Mouse (Mus musculus): ENCODE data around the gene Sec24a. TPM values are rescaled to one million over a fixed set of nuclear protein-coding genes. Genes with fewer than 3 reads are reported as not detected.
A peak's percentile ranks its signal among the peaks of the same experiment; 100 is the strongest.

The Sec24a gene
- total and polyA plus RNA-seq, 2 experiments from 2014 or later, result 12.5 to 16.7 TPM

DNA sequence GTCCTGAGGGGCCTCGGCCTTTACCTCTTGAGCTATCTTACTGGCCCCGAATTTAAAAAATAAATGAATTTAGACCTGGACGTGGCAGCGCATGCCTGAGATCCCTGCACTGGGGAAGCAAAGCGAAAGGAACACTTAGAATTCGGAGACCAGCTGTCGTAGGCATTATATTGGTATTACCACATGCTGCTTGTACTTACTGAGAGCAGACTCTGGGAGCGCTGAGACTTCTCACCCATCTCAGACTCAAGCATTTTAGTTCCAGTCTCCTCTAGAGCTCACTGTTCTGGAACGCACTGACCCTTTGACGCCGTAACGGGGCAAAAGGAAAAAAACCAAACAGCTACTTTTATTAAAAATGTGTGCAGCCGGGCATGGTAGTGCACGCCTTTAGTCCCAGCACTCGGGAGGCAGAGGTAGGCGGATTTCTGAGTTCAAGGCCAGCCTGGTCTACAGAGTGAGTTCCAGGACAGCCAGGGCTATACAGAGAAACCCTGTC, 101.5 kb downstream of the Sec24a start:
- Histone ChIP-seq H3K27me3 (ENCODE audit: insufficient read depth, low read length) (no peaks in the 10 kb centered on the region), H3K36me3 (ENCODE audit: insufficient read depth, low read length) (no peaks in the 10 kb centered on the region), H3K4me1 (ENCODE audit: insufficient read depth, low read length) (no peaks in the 10 kb centered on the region), H3K27ac (ENCODE audit: low read depth, low read length) (no peak overlapping the region), H3K9ac (replicated peaks; ENCODE audit: low read length, poor library complexity, severe bottlenecking) (no peak overlapping the region), H3K9me3 (ENCODE audit: low read length) (no peaks in the 10 kb centered on the region), H3K4me2 (ENCODE audit: low read depth, low read length, poor library complexity, severe bottlenecking) (no peak overlapping the region), H3K4me3 (ENCODE audit: low read depth, low read length) (no peak overlapping the region)
- ATAC-seq (ENCODE audit: low FRiP score), result no peak
- 69% methylated on average over 16 of the region's 16 CpGs for WGBS
- DNase-seq (ENCODE audit: low spot score), result no peak
- TF ChIP-seq CTCF (IDR thresholded peaks at IDR 0.05), result no peak

DNA sequence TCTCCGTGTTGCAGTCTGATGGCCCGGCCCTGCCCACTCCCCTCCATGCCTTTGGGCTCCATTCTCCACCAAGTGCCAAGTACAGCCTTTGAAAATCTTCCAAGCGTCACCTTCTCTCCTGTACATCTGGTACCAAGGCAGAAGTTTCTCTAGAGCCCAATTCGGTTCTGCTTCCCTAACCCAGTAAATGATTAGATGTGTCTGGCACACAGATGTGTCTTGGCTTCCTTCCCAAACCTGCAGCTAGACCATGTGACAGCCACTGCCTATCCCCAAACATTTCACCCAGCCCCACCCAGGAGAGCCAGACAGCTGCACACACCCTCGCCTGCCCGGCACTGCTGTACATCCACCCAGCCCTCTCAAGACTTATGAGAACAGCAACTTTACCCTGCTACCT, 104.7 kb downstream of the Sec24a start:
- no peak overlapping the region for H3K27ac ChIP-seq (ENCODE audit: low read depth, low read length)
- no peak for TF ChIP-seq CTCF (IDR thresholded peaks at IDR 0.05)
- no peak for ATAC-seq (ENCODE audit: low FRiP score)
- peak; percentile 47 for DNase-seq (ENCODE audit: low spot score)
- H3K4me1 ChIP-seq (ENCODE audit: insufficient read depth, low read length), result no peaks in the 10 kb centered on the region
- no peaks in the 10 kb centered on the region for H3K27me3 ChIP-seq (ENCODE audit: insufficient read depth, low read length)
- no peak overlapping the region for H3K4me2 ChIP-seq (ENCODE audit: low read depth, low read length, poor library complexity, severe bottlenecking)
- H3K9ac ChIP-seq (replicated peaks; ENCODE audit: low read length, poor library complexity, severe bottlenecking), result no peak overlapping the region
- WGBS, result 71% methylated on average over 6 of the region's 6 CpGs
- no peaks in the 10 kb centered on the region for H3K36me3 ChIP-seq (ENCODE audit: insufficient read depth, low read length)
- no peak overlapping the region for H3K4me3 ChIP-seq (ENCODE audit: low read depth, low read length)
- H3K9me3 ChIP-seq (ENCODE audit: low read length), result no peaks in the 10 kb centered on the region

DNA sequence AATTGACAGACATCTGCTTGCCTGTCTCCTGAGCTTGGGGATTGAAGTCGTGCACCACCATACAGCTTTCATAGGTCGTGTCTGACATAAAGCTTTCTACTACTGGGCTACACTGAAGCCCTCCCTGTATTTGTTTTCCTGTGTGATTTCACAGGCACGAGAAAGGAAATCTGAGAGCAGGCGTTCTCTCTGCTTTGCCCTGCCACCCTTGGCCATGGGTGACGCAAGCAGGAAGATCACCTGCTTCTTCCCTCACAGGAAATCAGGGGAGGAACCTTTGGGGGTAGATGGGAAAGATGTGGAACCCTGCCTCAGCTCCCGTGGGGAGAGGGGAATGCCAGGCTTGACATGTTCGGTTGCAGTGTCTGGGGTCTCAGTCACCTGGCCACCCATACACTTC, 105.1 kb downstream of the Sec24a start:
- H3K4me1 ChIP-seq (ENCODE audit: insufficient read depth, low read length), result no peaks in the 10 kb centered on the region
- H3K9me3 ChIP-seq (ENCODE audit: low read length), result no peaks in the 10 kb centered on the region
- no peak overlapping the region for H3K27ac ChIP-seq (ENCODE audit: low read depth, low read length)
- H3K36me3 ChIP-seq (ENCODE audit: insufficient read depth, low read length), result no peaks in the 10 kb centered on the region
- ATAC-seq (ENCODE audit: low FRiP score) (no peak), DNase-seq (ENCODE audit: low spot score) (no peak)
- WGBS, result 74% methylated on average over 7 of the region's 7 CpGs
- H3K9ac ChIP-seq (replicated peaks; ENCODE audit: low read length, poor library complexity, severe bottlenecking), result no peak overlapping the region
- H3K27me3 ChIP-seq (ENCODE audit: insufficient read depth, low read length), result no peaks in the 10 kb centered on the region
- H3K4me2 ChIP-seq (ENCODE audit: low read depth, low read length, poor library complexity, severe bottlenecking), result no peak overlapping the region
- no peak overlapping the region for H3K4me3 ChIP-seq (ENCODE audit: low read depth, low read length)
- TF ChIP-seq CTCF (IDR thresholded peaks at IDR 0.05), result no peak

DNA sequence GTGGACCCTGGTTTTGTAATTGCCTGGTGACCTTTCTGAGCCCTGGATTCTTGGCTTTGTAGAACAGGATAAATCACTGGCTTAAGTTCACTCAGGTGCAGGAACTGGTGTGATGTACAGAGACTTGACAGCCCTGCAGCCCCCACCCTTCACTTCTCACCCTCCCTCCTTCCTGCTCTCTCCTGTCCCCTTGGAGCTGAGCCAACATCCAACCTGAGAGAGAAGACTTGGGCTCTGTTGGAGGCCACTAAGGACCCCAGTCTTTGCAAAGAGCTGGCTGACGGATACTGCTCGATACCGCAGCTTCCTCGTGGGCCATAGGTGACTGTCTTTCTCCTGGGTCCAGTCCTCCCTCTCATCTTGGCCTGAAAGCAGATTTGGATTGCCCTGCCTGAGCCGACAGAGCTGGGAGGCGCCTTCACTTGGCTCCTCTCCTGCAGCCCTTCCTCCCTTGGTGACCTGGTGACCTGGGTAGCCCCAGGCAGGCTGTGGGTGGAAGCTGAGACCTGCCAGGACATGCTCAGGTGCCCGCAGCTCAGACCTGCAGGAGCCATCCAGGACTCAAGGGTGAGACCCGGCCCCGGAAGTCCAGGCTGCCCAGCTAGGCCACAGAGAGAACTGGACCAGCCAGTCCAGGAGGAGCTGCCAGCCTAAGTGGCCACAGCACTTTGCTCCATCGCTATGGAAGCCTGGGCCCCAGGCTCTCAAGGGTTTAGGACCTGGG, 106.5 kb downstream of the Sec24a start:
- no peak overlapping the region for H3K27ac ChIP-seq (ENCODE audit: low read depth, low read length)
- H3K4me1 ChIP-seq (ENCODE audit: insufficient read depth, low read length), result no peaks in the 10 kb centered on the region
- no peaks in the 10 kb centered on the region for H3K9me3 ChIP-seq (ENCODE audit: low read length)
- H3K36me3 ChIP-seq (ENCODE audit: insufficient read depth, low read length), result no peaks in the 10 kb centered on the region
- DNase-seq (ENCODE audit: low spot score), result no peak
- no peak for TF ChIP-seq CTCF (IDR thresholded peaks at IDR 0.05)
- no peaks in the 10 kb centered on the region; the same call in 1 of the 2 replicates for H3K27me3 ChIP-seq (ENCODE audit: insufficient read depth, low read length)
- WGBS, result 85% methylated on average over 10 of the region's 10 CpGs
- H3K9ac ChIP-seq (replicated peaks; ENCODE audit: low read length, poor library complexity, severe bottlenecking), result no peak overlapping the region
- no peak for ATAC-seq (ENCODE audit: low FRiP score)
- no peak overlapping the region for H3K4me2 ChIP-seq (ENCODE audit: low read depth, low read length, poor library complexity, severe bottlenecking)
- no peak overlapping the region for H3K4me3 ChIP-seq (ENCODE audit: low read depth, low read length)

GRCm38 (mm10) chr11:51654891-51655290, 108.5 kb downstream of the Sec24a start:
- DNase-seq (ENCODE audit: low spot score) (no peak), ATAC-seq (ENCODE audit: low FRiP score) (no peak)
- peaks cover 2% of the 10 kb centered on the region; the same call in 1 of the 2 replicates for H3K4me1 ChIP-seq (ENCODE audit: insufficient read depth, low read length)
- WGBS, result 98% methylated on average over 3 of the region's 3 CpGs
- no peak for TF ChIP-seq CTCF (IDR thresholded peaks at IDR 0.05)
- H3K9me3 ChIP-seq (ENCODE audit: low read length), result no peaks in the 10 kb centered on the region
- no peak overlapping the region for H3K4me3 ChIP-seq (ENCODE audit: low read depth, low read length)
- H3K9ac ChIP-seq (replicated peaks; ENCODE audit: low read length, poor library complexity, severe bottlenecking), result no peak overlapping the region
- no peaks in the 10 kb centered on the region for H3K36me3 ChIP-seq (ENCODE audit: insufficient read depth, low read length)
- no peak overlapping the region for H3K4me2 ChIP-seq (ENCODE audit: low read depth, low read length, poor library complexity, severe bottlenecking)
- H3K27ac ChIP-seq (ENCODE audit: low read depth, low read length), result no peak overlapping the region
- no peaks in the 10 kb centered on the region; the same call in 1 of the 2 replicates for H3K27me3 ChIP-seq (ENCODE audit: insufficient read depth, low read length)

- peaks cover 6% of the 10 kb centered on the region; the same call in 1 of the 2 replicates for H3K4me1 ChIP-seq (ENCODE audit: insufficient read depth, low read length)
- 90% methylated on average over 6 of the region's 6 CpGs for whole genome bisulfite sequencing
- no peaks in the 10 kb centered on the region for H3K36me3 ChIP-seq (ENCODE audit: insufficient read depth, low read length)
- ATAC-seq (ENCODE audit: low FRiP score), result no peak
- H3K27ac ChIP-seq (ENCODE audit: low read depth, low read length), result no peak overlapping the region
- DNase-seq (ENCODE audit: low spot score), result no peak
- no peak for TF ChIP-seq CTCF (IDR thresholded peaks at IDR 0.05)
- no peaks in the 10 kb centered on the region; the same call in 1 of the 2 replicates for H3K27me3 ChIP-seq (ENCODE audit: insufficient read depth, low read length)
- H3K9me3 ChIP-seq (ENCODE audit: low read length), result no peaks in the 10 kb centered on the region
- no peak overlapping the region for H3K4me3 ChIP-seq (ENCODE audit: low read depth, low read length)
- H3K4me2 ChIP-seq (ENCODE audit: low read depth, low read length, poor library complexity, severe bottlenecking), result no peak overlapping the region
- no peak overlapping the region for H3K9ac ChIP-seq (replicated peaks; ENCODE audit: low read length, poor library complexity, severe bottlenecking)
Observed at GRCm38 (mm10) chr11:51653736-51654135, 109.7 kb downstream of the Sec24a start.

Measured in midbrain, postnatal 0 days (tissue).